Mouse (Mus musculus): ENCODE data around the gene Hoxa13.

Gene Hoxa13

GRCm38 (mm10) chr6:52223939-52224760 lies 36.5 kb downstream of the Hoxa13 start:
- DNase-seq (ENCODE audit: low spot score), result no peak

- DNase-seq (ENCODE audit: low spot score), result no peak
Measured at GRCm38 (mm10) chr6:52222729-52223128, 38.0 kb downstream of the Hoxa13 start.

GRCm38 (mm10) chr6:52221993-52222685 lies 38.5 kb downstream of the Hoxa13 start:
- no peak for DNase-seq (ENCODE audit: low spot score)

GRCm38 (mm10) chr6:52221337-52221992 lies 39.2 kb downstream of the Hoxa13 start, which contains the start of gene Hoxa7:
Gene Hoxa7, minus strand, starts transcription at chr6:52221854.
- DNase-seq (ENCODE audit: low spot score), result peak; percentile 89

- DNase-seq (ENCODE audit: low spot score), result no peak
Measured at GRCm38 (mm10) chr6:52220865-52221310, 39.8 kb downstream of the Hoxa13 start.

GRCm38 (mm10) chr6:52220003-52220864 lies 40.4 kb downstream of the Hoxa13 start:
- no peak for DNase-seq (ENCODE audit: low spot score)

GRCm38 (mm10) chr6:52219234-52219942 lies 41.3 kb downstream of the Hoxa13 start:
- DNase-seq (ENCODE audit: low spot score), result no peak

GRCm38 (mm10) chr6:52218643-52219215 lies 42.0 kb downstream of the Hoxa13 start:
- no peak for DNase-seq (ENCODE audit: low spot score)

- DNase-seq (ENCODE audit: low spot score), result no peak
Measured at GRCm38 (mm10) chr6:52217895-52218642, 42.6 kb downstream of the Hoxa13 start.

- peak; percentile 78 for DNase-seq (ENCODE audit: low spot score)
Measured at GRCm38 (mm10) chr6:52217459-52217768, 43.3 kb downstream of the Hoxa13 start.

- DNase-seq (ENCODE audit: low spot score), result no peak
Measured at GRCm38 (mm10) chr6:52216691-52217458, 43.8 kb downstream of the Hoxa13 start.

- DNase-seq (ENCODE audit: low spot score), result no peak
Measured at GRCm38 (mm10) chr6:52215771-52216535, 44.7 kb downstream of the Hoxa13 start.

- DNase-seq (ENCODE audit: low spot score), result no peak
Measured at GRCm38 (mm10) chr6:52215070-52215469, 45.6 kb downstream of the Hoxa13 start.

- DNase-seq (ENCODE audit: low spot score), result peak; percentile 40
Measured at GRCm38 (mm10) chr6:52214271-52214670, 46.4 kb downstream of the Hoxa13 start.

- DNase-seq (ENCODE audit: low spot score), result peak; percentile 91
Measured at GRCm38 (mm10) chr6:52213119-52213986, 47.3 kb downstream of the Hoxa13 start, which contains the start of the genes Hoxa3 and Gm28308. Gene Hoxa3, minus strand, starts transcription at chr6:52213336. Gene Gm28308, minus strand, starts transcription at chr6:52213339.

GRCm38 (mm10) chr6:52212556-52213118 lies 48.0 kb downstream of the Hoxa13 start:
- DNase-seq (ENCODE audit: low spot score), result peak; percentile 87

- peak; percentile 52 for DNase-seq (ENCODE audit: low spot score)
Measured at GRCm38 (mm10) chr6:52211961-52212360, 48.7 kb downstream of the Hoxa13 start.

Data from adipocyte (in vitro differentiated cells).